Mouse (Mus musculus) adrenal gland, adult 2 months (tissue): Measurements from ENCODE around the gene Hsd17b12. TPM values are rescaled to one million over a fixed set of nuclear protein-coding genes. Genes with fewer than 3 reads are reported as not detected.

ENCODE experiments used
- DNase-seq: peaks from one replicate; pipeline ENCODE4 v3.0.0; 2021
- long read RNA-seq: library from polyadenylated mRNA; stranded (forward); transcript quantifications from one replicate; pipeline ENCODE4 v2.0.0, GENCODE M21; 2021
- polyA plus RNA-seq: library from polyadenylated mRNA; depleted of rRNA; stranded (reverse); fragments of >200 nt; gene quantifications from 2 replicates; pipeline ENCODE4 v1.2.3, GENCODE M21; 2012; rRNA removed
- total RNA-seq, 2 experiments: library from RNA; stranded (reverse); gene quantifications; 2 replicates each; pipeline ENCODE4 v1.2.3; 2021

The Hsd17b12 gene
- total RNA-seq (100 to 1,000 TPM; 224 to 227 TPM), polyA plus RNA-seq (89.5 and 97.8 TPM in 2 replicates)
- long read RNA-seq, transcript Hsd17b12-201 (11 exons, 1,902 nt): major isoform, 115 of 126 reads
- long read RNA-seq, partial matches to known transcripts: 3 of 126 reads
- long read RNA-seq, other reads (novel, unspliced or antisense): 8 of 126 reads

DNA sequence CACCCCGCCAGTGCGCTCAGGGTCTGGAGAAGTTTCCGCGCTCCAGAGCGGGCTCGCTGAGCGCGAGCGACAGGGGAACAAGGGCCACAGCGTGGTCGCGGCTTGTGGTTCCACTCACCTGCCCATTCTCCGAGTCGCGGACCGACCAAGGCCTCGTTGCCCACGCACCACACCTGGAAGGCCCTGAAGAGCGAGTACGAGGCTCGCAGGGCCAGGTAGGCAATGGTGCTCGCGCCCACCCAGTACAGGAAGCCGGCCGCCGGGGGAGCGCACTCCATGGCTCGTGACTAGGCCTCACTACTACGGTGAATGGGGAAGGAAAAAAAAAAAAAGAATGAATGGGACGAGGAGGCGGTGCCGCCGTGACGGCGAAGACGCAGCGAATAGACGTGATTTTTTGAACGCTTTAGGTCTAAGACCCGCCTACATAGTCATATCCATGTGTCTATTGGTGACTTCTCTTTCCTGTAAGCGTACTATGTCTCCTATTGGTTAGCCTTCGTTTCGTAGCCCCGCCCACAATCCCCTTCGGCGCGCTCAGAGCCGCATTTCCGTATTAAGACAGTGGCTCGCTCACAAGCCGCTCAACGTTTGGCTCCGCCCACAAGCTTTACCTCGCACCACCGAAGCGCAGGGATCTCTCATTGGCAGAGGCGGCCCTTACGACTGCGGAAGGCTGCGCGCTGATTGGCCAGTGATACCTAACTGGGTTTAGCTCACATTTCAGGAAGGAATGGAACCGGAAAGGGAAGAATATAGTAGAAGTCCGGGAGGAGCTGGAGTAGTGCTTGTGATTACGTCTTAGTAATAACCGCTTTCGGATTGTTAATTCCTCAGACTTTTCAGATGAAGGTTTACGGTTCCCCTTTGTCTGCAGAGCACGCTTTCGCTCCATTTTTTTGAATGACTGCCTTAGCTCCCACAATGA, at the start of gene Hsd17b12:
TSS of gene Hsd17b12 (minus strand) at position 373 of the 928 bp plus-strand sequence.
- DNase-seq: peak; percentile 99

DNA sequence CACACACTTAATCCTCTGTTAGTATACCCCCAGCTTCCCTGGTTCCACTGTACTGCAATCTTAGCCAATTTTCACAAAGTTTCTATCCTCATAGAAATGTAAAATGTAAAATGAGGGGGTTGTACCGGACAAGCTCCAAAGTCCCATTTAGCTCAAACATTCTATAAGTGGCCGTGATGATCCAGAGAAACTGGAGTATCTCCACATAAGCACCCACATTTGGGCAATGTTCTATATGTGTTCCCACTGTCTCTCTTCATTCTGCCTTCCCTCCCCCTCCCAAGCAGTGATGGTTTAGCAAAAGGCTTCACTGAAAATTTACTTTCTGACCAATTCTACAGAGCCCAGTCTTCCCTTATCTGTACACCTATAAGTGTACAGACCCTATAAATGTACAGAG, 27.1 kb upstream of the Hsd17b12 start:
- DNase-seq: no peak

DNA sequence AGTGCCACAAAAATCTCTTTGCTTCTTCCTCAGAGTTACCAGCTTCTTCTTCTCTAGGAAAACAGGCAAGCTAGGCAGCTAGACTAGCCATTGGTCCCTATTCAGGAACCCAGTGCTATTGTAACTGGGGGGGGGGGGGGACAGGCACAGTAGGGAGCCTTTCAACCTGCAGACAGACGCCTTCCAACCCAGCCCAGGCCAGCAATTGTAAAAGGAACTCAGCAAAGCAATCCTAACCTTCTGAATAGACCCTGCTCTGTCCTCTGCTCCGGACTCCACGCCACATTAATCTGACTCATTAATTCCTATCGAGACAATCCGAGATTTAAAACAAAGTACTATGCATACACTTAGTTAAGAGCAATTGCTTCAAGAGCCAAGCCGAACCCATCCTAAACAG, 26.4 kb upstream of the Hsd17b12 start:
- no peak for DNase-seq

DNA sequence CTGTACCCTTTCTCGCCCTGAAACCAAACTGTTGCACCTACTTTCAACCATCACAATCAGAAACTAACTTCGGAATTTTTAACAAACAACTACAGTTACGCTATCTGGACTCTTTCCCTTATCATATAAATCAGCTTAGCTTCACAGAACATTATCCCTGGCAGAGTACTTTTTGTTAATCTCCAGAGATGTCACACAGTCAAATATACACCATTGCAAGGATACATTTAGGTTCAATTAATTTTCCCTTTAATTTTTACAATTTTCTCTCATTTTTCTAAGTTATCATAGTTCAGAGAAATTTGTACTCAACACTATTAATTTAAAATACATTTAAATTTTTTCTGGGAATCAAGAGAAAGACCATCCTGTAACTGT, 21.3 kb upstream of the Hsd17b12 start:
- no peak for DNase-seq

DNA sequence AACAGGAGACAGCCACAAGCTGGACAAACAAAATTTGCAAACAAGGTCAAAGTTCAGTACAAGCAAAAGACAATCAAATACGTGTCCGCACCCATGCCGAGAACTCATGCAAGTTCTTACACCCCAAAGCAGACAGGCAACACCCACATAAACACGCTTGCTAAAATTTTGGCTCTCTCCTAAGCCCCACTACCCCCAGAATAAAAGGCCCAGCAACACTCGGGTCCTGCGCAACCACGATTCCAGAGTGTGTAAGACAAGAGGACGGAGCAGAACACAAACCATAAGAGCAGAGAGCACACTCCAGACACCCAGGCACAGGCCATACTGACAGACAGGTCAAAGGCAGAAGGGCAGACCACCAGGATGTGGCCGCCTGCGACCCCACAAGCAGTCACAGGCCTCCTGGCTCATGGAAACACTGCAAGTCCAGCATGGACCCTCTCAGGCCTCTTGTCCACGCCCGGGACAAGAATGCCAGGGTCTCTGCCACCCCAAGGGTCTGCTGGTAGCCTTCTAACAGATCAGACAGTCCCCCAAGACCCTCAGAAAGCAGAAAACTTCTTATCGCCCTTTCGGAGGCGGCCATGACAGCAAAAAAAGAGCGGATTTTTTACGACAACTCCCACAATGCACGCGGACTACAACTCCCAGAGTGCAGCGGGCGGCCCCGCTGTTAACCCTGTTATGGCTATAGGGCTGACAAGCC, 20.7 kb upstream of the Hsd17b12 start:
- DNase-seq: peak; percentile 91

DNA sequence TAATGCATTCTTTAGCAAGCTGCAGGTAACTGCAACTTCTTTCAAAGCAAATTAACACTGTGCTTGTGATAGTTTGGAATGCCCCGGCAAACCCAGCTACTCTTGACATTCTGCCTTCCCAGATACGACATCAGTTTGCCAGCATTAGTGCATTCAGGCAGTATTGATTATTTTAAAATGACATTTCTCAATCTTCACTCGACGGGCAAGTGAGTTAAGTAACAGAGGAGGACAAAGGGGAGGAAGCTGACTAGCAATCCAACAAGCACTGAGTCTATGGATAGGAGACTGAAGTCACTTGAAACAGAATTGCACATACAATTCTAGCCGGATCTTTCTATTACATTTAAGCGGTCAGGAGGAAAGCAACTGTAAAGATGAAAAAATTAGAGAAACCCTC, 19.5 kb upstream of the Hsd17b12 start:
- DNase-seq: no peak

DNA sequence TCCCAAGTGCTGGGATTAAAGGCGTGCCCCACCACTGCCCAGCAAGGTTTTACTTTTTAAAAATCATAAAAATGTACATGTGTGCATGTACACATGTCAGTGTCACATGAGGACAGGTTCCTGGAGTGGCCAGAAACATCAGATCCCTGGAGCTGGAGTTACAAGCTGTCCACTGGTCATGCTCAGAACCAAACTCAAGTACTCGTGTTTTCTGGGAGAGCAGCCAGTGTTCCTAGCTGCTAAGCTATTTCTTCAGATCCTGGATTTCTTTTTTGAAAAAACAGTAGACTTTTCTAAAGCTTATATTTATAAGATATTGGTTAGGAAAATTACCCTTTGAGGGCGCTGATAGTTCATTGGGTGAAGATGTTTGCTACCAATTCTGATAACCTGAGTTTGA, 18.6 kb upstream of the Hsd17b12 start:
- DNase-seq: no peak

DNA sequence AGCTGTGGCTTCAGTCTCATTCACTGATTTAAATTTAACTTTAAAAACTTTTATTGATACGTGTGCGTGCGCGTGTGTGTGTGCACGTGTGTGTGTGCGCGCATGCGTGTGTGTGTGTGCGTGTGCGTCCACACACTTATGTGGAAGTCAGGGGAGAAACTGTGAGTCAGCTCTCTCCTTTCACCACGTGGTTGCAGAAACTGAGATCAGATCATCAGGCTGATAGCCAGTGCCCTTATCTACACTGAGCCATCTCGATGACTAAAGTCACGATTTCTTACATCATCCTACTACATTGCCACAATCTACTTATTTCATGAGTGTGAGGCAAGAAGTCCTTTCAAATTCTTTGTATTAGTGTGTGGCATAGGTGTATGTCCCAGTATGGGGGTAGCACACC, 15.8 kb upstream of the Hsd17b12 start:
- DNase-seq: peak; percentile 60

DNA sequence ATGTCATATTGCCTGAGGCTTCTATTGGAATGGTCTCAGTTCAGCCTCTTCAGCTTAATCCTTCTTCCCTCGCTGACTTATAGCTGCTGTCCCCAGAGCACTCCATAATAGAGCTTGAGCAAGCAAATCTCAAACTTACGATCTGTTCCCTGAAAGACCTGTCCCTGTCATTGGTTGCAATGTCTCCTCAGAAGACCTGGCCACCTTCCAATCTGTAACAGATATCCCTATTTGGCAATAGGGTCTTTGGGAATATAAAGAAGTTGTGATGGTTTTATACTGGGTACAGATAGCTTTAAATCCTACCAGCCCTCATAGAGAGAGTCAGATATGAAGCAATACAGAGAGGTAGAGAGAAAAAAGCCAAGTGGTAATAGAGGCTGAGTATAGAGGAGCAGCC, 5.4 kb upstream of the Hsd17b12 start:
- no peak for DNase-seq

DNA sequence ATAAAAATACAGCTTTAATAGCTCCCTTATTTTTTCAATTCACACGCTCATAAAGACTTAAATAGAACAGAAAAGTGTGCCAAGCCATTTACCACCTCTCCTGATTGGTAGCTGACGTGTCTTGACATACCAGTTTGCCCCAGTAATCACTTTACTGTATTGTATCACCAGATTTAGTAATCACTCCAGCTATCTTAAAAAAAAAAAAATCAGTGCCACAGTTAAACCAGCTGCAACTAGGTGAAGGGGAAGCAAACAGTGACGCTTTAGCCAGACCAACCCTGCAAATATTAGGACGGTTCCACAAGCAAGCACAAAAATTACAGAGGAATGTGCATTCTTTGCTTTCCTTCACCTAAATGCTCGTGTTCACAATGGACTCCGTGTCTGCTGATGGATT, 4.4 kb upstream of the Hsd17b12 start:
- no peak for DNase-seq

DNA sequence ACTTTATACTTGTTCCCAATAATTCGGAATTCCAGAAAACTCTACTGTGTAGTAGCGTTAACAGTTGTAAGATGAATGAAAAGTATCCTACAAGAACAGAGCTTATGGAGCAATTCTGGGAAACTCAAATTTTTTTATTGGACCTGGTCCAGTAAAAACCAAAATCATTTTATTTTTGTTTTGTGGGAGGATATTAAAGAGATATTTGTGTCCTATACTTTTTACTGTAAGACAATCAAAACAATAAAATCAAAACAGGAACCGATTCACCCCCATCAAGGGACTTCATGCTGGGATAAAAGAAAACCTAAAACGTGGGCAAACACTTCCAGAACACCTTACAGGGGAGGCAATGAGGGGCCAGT, 738 bp upstream of the Hsd17b12 start:
- no peak for DNase-seq

DNA sequence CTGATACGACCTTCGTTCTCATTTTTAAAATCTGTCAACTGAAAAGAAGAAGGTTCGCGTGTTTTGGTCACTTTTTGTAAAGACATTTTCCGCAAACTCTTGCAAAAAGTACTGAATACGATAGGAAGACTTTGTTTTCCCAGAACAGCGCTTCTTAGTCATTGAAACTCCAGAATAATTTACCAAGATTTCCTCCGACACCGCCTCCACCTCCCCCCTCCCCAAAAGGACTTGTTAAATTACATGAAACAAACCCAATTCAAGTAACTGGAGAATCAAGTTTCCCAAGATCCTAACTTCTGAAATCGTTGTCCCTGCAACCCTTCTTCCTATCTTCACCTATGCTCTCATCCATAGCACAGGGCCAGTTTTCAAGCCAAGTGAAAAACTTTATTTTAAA, 713 bp downstream of the Hsd17b12 start:
- DNase-seq: no peak

DNA sequence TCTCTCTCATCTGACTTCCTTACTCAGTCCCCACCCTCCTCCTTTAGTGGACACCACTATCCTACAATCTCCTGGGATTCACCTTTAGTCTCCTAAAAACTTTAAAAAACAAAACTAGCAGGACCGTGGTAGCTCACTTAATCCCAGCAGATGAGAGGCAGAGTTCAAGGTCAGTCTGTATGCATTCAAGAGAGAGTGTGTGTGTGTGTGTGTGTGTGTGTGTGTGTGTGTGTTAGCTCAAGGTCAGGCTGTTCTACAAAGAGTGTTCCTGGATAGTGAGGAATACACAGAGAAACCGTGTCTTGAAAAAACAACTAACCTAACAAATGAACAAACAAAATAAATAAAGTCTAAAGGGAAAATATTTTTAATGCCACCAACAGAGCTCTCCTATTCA, 12.6 kb downstream of the Hsd17b12 start:
- DNase-seq: no peak

DNA sequence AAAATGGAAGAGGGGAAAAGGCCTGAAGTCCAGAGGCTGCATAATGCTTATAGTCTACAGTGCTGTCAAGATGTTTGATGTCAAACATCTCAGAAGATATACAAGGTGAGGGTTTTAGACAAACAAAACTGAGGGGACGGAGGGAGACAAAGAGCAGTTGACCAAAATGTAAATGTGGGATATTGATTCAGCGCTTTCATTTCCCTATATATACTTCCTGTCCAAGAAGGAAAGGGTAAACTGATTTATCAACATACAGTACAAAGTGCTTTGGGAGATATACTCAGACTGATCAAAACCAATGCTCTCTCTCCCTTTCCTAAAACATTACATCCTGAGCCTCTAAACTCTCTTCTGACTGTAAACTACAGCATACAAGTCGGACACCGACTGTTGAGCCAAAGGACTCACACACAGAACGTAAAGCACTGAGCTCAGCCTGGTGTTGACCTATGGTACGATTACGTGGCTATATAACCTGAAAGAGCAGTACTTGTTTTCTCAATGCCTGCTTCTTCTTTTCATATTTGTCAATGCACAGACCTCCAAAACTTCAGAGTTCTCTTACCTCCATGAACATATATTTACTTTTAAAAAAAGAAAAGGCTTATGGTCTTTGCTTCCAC, 13.1 kb downstream of the Hsd17b12 start:
- no peak for DNase-seq

DNA sequence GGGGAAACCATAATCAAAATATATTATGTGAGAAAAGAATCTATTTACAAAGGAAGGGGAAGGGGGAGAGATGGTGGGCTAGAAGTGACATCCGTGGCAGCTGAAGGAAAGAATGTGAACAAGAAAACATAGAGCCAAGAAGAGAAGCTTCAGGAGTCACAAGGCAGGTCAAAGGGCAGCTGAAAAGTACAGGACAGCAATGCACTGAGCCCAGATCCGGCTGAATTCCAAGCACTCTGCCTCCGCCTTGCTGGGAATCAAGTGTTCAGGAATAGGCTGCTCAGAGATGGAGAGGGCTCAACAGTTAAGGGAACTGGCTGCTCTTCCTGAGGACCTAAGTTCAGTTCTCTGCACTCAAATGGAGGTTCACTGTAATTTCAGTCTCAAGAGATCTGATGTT, 16.5 kb downstream of the Hsd17b12 start:
- DNase-seq: no peak

DNA sequence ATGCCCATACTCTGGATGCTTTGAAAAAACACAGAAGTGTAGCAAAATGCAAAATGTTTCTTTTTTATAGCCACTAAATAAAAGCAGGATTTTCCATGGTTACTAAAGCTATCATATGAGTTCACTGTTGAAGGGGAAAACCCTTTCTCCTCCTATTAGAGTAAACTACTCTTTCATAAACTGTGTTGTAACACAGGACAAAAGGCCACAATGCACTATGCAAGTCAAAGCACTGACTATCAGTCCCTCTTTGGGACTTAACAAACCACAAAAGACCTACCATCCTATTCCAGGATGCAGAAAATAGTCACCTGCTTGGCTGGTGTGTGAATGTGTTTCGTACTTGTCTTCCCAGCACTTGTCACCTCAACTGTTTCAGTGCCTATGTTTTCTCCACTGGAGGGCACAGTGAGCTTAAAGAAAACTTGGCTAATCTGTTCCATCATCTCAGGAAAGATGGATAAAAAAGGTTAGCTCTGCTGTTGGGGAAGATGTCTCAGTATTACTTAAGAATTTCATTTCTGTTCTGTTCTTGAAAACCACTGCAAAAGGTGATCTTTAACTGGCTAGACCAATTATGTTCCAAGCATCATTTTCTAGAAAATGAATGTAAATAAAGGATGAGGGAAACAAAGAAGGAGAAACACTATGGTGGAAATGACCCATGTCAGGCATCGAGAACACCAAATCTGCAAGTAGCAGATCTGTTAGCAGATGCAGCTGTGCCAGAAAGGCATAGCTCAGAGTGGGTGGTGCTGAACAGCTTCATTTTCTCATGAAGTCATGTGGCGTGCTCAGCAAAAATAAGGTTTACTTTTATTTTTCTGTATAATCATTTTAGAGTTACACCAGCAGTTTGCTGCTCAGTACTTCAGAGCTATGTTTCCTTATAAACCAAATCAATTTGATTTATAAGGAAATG, 19.0 kb downstream of the Hsd17b12 start:
- no peak for DNase-seq

DNA sequence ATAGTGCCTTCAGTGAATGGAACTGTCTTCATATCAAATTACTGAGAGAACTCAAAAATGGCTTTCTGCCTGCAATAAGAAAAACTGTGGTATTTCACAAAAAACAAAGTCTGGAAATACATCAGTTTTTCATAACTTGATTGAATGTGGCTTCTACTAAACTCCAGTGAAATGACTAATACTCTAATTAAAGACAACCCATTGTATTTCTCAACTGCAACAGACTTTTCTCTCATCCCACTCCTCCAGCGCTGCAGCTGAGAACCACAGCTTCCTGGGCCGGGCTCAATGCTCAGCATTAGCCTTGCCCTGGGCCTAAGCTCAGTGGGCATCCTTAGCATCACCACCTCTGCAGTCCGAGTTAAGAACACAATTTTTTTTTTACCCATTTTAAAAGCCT, 20.9 kb downstream of the Hsd17b12 start:
- no peak for DNase-seq

DNA sequence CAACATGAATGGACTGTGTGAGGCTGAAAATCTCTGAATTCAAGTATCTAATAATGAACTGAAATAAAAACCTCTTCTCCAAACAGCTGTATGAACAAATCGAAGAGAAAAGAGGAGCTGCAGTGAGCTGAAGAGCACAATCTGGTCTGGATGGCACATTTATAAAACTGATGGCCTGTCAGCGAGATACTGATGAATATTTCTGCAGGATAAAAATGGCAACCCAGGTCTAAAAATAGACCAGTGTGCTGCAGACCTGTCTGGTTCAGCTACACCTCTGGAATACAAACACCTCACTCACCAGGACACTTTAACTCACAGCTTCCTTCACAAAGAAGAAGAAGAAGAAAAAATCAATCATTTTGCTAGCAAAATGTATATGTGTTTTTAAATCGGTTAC, 29.3 kb downstream of the Hsd17b12 start:
- no peak for DNase-seq

DNA sequence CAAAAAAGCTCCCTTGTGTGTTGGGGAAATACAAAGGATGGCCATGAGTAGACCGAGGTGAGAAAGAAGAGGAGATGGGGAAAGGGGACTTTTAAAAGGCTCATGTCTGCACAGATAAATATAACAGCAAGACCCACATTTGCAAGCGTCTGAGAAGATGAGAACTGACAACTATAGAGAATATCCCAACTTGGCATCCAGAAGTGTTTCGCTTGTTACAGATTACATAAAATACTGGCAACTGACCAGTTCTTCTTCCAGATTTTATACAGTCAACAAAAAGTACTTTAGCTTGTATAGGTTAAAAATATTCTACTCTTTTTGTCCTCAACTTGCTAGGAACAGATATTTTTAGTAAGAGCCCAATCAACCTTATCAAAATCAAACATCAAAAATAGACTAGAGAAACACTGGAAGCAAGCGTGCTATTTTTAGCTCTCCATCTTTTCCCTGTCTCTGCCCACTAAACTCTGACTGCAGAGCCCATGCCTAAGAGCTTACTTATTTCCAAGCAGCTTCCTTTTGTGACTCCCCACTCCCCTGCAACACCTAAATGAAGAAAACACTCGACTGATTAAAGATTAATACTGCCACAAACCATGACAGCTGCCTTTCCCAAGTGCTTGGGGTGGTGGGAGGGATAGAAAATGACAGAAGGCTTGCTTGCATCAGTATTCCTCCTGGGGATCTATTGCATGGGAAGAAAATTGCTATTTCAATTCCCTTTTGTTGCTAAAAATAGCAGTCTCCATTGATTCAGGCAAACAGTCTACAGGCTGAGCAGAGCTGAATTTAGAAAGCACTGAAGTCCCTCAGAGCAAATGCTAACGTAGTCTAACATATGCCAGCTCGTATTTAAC, 35.4 kb downstream of the Hsd17b12 start:
- DNase-seq: no peak

DNA sequence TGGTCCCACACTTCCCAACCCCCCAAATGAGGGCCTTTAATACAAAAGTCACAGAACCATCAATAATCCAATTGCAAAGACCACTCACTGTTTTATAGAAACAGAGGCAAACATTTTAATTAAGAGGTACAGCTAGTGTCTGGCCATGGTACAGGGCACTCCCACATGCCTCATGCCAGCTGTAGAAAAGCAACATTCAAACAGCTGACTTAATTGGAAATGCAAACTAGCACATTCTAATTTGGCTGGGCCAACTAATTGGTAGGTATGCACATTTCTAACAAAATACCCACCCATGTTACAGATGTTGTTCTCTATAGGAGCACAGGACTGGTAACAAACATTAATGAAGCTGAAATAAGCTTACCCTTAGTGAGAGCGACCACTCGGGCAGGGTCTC, 54.0 kb downstream of the Hsd17b12 start:
- no peak for DNase-seq

DNA sequence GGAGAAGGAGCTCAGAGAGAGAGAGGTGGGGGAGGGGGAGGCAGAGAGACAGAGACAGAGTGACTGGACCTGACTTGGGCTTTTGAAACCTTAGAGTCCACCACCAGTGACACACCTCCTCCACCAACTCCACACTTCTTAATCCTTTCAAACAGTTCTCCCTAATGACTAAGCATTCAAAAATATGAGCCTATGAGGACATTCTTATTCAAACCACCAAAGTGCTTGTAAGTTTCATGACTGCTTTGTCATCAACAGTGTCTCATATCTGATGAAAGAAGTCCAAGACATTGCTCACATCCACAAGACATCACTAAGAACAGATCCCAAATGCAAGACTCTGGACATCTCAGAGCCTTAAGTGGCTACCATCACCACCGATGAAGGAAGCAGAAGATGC, 67.9 kb downstream of the Hsd17b12 start:
- no peak for DNase-seq
